Mouse (Mus musculus) T-helper 2 cell (primary cell): ENCODE results near the gene Ehd2.

ENCODE experiments used
- in situ Hi-C: fragments of 300-600 bp; cut with MboI, MseI; formaldehyde crosslinking; loops from one replicate; pipeline ENCODE4 v1.15.1; 2025; ENCODE audit warnings: high pct_unique_total_duplicates

The Ehd2 gene

GRCm38 (mm10) chr7:15975904-15976303 lies 8.5 kb upstream of the Ehd2 start:
- in situ Hi-C loops: no loop called here

DNA sequence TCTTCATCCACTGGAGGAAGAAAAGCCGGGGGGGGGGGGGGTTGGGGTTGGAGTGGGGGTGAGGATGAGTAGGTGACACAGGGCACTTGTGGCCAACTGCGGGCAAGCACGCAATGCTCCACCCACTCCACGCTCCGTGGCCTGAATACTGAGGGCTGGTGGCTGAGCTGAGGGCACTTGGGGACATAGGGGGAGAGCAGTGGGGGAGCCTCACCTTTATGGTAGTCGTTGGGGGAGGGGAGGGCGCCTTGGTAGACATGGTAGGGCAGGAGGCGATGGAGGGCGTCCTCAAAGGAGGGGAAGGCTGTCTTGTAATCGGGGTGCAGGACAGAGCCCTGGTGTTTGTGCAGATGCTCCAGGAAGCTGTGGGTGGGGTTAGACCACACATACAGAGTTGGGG lies 8.1 kb upstream of the Ehd2 start:
- in situ Hi-C loops: no loop called here

DNA sequence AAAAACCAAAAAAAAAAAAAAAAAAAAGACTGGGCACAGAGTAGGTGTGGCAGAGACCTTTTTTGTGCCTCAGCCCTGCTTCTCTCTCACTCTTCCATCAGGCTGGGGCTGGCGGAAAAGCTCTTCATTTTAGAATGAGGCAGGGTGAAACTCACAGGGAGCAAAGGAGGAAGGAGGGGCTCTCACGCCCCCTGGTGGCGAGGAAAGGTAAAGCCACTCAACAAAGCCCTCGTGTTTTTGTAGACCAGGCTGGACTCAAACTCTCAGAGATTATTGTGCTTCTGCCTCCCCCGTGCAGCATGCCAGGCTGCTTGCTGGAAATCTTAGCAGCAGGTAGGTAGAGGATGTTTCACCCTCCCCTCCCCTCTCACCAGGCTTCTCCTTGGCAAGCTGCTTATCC lies 7.3 kb upstream of the Ehd2 start:
- in situ Hi-C loops: loop anchor here (5.0 kb wide), 2 partner anchors 38 to 42 kb away; no protein-coding TSS in a partner anchor

DNA sequence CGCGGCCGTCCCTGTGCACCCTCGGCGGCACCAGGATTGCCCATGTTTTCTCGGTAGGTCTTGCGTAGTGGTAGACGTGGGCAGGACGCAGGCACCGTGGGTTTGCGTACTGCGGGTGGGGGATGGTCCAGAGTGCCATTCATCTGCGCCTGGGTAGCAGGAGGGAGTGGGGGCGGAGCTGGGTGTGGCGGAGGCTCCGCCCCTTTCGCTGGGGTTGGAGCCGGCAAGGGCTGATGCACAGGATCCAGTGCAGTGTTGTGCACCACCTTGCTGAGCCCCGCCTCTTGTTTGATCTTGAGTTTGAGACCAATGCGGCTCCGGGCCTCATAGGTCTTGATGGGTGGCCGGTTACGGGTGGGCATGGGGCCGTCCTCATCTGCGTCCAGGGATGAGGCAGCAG lies 4.9 kb upstream of the Ehd2 start:
- in situ Hi-C loops: loop anchor here (5.0 kb wide), 2 partner anchors 40 kb away; no protein-coding TSS in a partner anchor

DNA sequence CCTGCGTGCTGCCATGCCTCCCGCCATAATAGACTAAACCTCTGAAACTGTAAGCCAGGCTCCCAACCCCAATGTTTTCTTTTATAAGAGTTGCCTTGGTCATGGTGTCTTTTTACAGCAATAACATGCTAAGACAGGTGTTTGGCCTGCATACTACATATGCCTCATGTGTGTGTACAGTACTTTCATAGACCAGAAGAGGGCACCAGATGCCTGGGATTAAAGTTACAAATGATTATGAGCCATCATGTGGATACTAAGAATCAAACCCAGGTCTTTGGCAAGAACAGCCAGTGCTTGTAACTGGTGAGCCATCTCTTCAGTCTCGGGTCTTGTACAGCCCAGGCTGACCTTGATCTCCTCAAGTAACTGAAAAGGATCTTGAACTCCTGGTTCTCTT lies 2.3 kb upstream of the Ehd2 start:
- in situ Hi-C loops: loop anchor here (5.0 kb wide), 2 partner anchors 37 to 43 kb away; no protein-coding TSS in a partner anchor

DNA sequence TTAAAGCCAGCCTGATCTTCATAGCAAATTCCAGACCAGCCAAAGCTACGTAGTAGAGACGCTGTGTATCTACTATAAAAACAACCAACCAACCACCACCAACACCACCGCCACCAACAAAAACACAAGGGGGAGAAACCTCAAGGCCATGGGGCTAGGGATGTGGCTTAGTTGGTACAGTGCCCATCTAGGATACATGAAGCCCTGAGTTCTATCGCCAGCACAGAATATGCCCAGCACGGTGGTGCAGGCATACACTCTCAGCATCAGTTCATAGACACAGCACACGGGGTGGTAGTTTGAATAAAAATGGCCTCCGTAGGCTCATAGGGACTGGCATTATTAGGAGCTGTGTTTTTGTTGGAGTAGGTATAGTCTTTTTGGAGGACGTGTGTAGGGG lies 955 bp upstream of the Ehd2 start:
- in situ Hi-C loops: no loop called here

GRCm38 (mm10) chr7:15966489-15966888 lies 878 bp downstream of the Ehd2 start:
- in situ Hi-C loops: no loop called here

- in situ Hi-C loops: no loop called here
These were observed 3.3 kb downstream of the Ehd2 start for GRCm38 (mm10) chr7:15963798-15964652.

DNA sequence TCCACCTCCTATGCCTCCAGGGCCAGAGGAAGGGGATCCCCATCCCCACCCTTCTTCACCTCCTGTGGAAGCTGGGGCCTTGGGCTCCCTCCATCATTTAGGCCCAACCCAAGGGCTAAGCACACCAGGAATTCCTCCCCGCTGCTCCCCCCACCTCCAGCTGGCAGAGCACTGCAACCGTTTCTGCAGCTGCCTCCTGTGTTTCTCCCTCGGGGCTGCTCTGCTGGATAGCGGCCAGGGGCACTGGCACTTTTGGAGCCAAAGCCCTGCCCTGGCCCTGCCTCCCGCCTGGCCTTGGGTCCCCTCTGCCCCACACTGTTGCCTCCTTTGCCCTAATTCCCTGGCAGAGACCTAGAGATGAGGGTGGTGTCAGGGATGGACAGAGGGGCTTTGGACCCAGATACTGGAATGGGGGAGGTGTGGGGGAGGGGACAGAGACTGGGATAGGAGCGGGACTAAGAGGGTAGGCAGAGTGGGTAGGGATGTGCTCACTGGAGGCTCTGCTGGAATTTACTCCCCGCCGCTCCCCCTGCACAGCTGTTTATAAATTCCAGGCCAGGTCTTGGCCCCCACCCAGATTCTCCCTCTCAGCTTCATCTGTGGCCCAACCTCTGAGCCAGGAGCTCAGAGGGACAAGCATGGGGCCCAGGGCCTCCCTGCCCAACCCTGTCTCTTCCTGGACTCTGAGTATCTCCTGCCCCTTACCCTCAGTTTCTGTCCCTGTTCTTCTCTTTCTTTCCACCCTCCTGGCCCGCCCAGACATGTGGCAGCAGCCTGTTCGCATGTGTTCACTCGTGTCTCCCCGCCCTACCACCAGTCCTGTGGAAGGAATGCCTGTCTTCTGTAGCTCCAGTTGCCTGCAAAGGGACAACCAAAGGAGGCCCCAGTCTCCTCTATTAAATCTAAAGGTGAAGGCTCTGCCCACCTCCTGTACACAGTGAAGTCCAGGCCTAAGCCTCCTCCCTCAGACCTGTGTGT lies 4.8 kb downstream of the Ehd2 start:
- in situ Hi-C loops: no loop called here

DNA sequence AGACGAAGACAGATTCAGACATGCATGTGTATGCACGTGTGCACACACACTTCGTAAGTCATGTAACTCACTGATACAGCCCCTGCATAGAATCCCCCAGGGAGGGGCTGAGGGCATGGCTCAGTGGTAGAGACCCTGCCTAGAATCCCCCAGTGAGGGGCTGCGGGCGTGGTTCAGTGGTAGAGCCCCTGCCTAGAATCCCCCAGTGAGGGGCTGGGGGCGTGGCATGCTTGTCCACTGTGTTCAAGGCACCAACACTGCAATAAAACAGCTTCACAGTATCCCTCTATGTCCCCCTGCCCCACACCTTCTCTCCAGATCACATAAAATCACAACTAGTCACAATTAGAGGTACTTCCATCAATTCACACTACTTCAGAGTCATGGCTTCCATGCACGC lies 5.6 kb downstream of the Ehd2 start:
- in situ Hi-C loops: no loop called here

- in situ Hi-C loops: no loop called here
These were observed 6.1 kb downstream of the Ehd2 start for GRCm38 (mm10) chr7:15961239-15961638.

GRCm38 (mm10) chr7:15960691-15961090 lies 6.7 kb downstream of the Ehd2 start:
- in situ Hi-C loops: no loop called here

DNA sequence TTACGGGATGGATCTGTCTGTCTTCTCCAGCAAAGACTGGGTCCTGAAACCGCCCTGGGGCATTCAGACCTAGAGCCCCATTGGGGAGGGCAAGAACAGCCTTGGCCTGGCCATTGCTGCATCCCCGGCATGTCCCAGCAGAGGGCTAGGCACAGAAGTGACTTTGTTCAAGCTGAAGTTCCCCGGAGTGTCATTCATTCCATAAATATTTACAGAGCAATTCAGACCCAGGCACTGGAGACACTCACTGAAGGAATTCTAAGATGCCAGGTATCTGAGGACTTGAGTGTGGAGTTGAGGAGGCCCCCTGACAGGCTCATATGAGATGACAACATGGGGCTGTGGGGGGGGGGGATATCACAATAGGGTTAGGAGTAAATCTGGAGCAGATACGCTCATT lies 11.2 kb downstream of the Ehd2 start:
- in situ Hi-C loops: no loop called here

- in situ Hi-C loops: no loop called here
These were observed 11.9 kb downstream of the Ehd2 start for GRCm38 (mm10) chr7:15955509-15955908.

GRCm38 (mm10) chr7:15954978-15955443 lies 12.4 kb downstream of the Ehd2 start:
- in situ Hi-C loops: no loop called here

DNA sequence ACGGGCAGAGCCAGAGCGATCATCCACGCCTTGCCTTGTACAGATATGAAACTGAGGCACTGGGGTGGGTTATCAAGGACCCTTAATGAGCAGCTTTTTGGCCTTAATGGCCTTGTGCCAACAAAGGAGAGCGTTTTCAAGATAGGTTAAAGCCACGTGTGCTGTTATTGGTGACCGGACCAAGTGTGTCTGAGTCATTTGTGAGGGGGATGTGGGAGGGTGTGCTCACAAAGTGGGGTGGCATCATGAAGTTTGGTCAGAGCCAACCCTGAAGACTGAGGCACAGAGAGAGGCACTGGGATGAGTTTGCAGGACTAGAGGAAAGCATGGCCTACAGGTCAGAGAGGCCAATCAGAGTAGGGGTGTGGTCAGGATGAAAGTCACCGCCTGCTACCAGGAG lies 12.9 kb downstream of the Ehd2 start:
- in situ Hi-C loops: no loop called here

- in situ Hi-C loops: no loop called here
These were observed 13.9 kb downstream of the Ehd2 start for GRCm38 (mm10) chr7:15953307-15954074.

DNA sequence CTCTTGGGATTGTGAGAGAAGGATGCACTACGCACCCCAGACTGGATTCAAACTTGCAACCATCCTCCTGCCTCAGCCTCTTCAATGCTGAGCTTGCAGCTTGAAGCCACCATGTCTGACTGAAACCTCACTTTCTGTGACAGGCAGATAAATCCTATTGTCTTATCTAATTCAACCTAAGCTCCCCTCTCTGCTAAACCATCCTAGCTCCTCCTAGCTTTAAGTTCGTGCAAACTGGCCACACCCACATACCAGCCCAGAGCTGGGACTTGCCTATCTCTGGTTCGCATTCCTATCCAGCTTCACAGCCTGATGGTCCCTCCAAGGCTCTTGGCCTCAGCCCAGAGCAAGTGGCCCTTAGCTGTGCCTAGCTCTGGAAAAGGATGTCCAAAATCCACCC lies 15.0 kb downstream of the Ehd2 start:
- in situ Hi-C loops: no loop called here

GRCm38 (mm10) chr7:15950008-15950407 lies 17.4 kb downstream of the Ehd2 start:
- in situ Hi-C loops: no loop called here

DNA sequence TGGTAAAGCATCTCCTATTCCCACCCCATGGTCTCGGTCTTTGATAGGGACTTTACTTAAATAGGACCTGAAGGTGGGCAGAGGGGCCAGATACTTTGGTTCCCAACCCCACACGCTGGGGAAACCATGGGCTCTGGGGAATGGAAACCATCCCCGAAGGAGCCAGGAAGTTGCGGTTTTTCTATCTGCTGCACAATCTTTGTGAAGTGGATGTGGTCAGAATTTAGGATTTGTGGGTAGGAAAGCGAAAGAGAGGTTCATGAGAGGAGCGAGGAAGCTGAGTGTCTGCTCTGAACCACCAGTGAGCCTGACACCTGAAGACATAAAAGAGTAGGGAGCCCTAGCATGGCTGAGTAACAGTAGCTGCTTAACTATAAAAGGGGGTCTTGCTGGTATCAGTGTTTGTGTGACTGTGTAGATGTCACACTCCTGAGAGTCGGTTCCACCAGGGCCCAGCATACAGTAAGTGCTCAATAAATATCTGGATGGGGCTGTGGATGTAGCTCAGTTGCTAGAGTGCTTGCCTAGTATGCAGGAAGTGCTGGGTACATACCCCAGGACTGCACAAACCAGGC lies 18.1 kb downstream of the Ehd2 start:
- in situ Hi-C loops: loop anchor here (25.0 kb wide), 1 partner anchor 938 kb away; the partner anchor contains the start of genes Dact3 and Gng8

- in situ Hi-C loops: loop anchor here (25.0 kb wide), 1 partner anchor 939 kb away; the partner anchor contains the start of genes Dact3 and Gng8
These were observed 18.9 kb downstream of the Ehd2 start for GRCm38 (mm10) chr7:15948381-15948941.
